Mouse (Mus musculus): ENCODE measurements around the gene Ccdc9b. TPM values are rescaled to one million over a fixed set of nuclear protein-coding genes. Genes with fewer than 3 reads are reported as not detected.

Ccdc9b gene
- total RNA-seq, 2 experiments from 2014 or later: 4.4 to 4.8 TPM

- no peak for DNase-seq (ENCODE audit: low spot score in 2 of 2)
Measured at GRCm38 (mm10) chr2:118749341-118749884, 13.0 kb downstream of the Ccdc9b start.

- no peak for DNase-seq (ENCODE audit: low spot score in 2 of 2)
Measured at GRCm38 (mm10) chr2:118747301-118747960, 15.0 kb downstream of the Ccdc9b start.

GRCm38 (mm10) chr2:118745915-118746901 is 16.3 kb downstream of the Ccdc9b start:
- peak in 1 of 2 experiments; percentile 33 for DNase-seq (ENCODE audit: low spot score in 2 of 2)

GRCm38 (mm10) chr2:118745232-118745884 is 17.1 kb downstream of the Ccdc9b start, which contains the start of gene Inafm2:
Gene Inafm2 (plus strand): TSS chr2:118745758.
- peak; percentile 85 to 91 for DNase-seq (ENCODE audit: low spot score in 2 of 2)

GRCm38 (mm10) chr2:118744621-118745020 is 17.8 kb downstream of the Ccdc9b start:
- no peak for DNase-seq (ENCODE audit: low spot score in 2 of 2)

- no peak for DNase-seq (ENCODE audit: low spot score in 2 of 2)
Measured at GRCm38 (mm10) chr2:118743261-118743943, 19.1 kb downstream of the Ccdc9b start.

GRCm38 (mm10) chr2:118741183-118741582 is 21.3 kb downstream of the Ccdc9b start:
- DNase-seq (ENCODE audit: low spot score in 2 of 2): peak in 1 of 2 experiments; percentile 44

- DNase-seq (ENCODE audit: low spot score in 2 of 2): no peak
Measured at GRCm38 (mm10) chr2:118740341-118740740, 22.1 kb downstream of the Ccdc9b start.

- DNase-seq (ENCODE audit: low spot score in 2 of 2): no peak
Measured at GRCm38 (mm10) chr2:118733341-118733740, 29.1 kb downstream of the Ccdc9b start.

GRCm38 (mm10) chr2:118731981-118732380 is 30.5 kb downstream of the Ccdc9b start:
- DNase-seq (ENCODE audit: low spot score in 2 of 2): no peak

GRCm38 (mm10) chr2:118730622-118730915 is 31.9 kb downstream of the Ccdc9b start:
- DNase-seq (ENCODE audit: low spot score in 2 of 2): peak; percentile 75 to 83

GRCm38 (mm10) chr2:118729816-118730621 is 32.4 kb downstream of the Ccdc9b start:
- DNase-seq (ENCODE audit: low spot score in 2 of 2): no peak

GRCm38 (mm10) chr2:118729194-118729593 is 33.3 kb downstream of the Ccdc9b start:
- no peak for DNase-seq (ENCODE audit: low spot score in 2 of 2)

GRCm38 (mm10) chr2:118728337-118728736 is 34.1 kb downstream of the Ccdc9b start, which contains the start of gene Plcb2:
Gene Plcb2 (minus strand): TSS chr2:118728438.
- no peak for DNase-seq (ENCODE audit: low spot score in 2 of 2)

GRCm38 (mm10) chr2:118727911-118728310 is 34.5 kb downstream of the Ccdc9b start:
- DNase-seq (ENCODE audit: low spot score in 2 of 2): no peak

GRCm38 (mm10) chr2:118726873-118727272 is 35.6 kb downstream of the Ccdc9b start:
- DNase-seq (ENCODE audit: low spot score in 2 of 2): no peak

GRCm38 (mm10) chr2:118725511-118725910 is 37.0 kb downstream of the Ccdc9b start:
- no peak for DNase-seq (ENCODE audit: low spot score in 2 of 2)

- DNase-seq (ENCODE audit: low spot score in 2 of 2): no peak
Measured at GRCm38 (mm10) chr2:118723693-118724486, 38.6 kb downstream of the Ccdc9b start.

- DNase-seq (ENCODE audit: low spot score in 2 of 2): no peak
Measured at GRCm38 (mm10) chr2:118716677-118717076, 45.8 kb downstream of the Ccdc9b start.
